Mouse (Mus musculus) brown adipose tissue, adult 24 weeks (tissue): ENCODE results near the gene Trim24. TPM values are rescaled to one million over a fixed set of nuclear protein-coding genes. Genes with fewer than 3 reads are reported as not detected.
"Not testable (repeated sequence)": the region's sequence is repeated elsewhere in the genome, so short reads cannot be mapped to it uniquely, and the experiment has no call there.

Experiments used
- H3K27ac ChIP-seq: fragments of 200-500 bp; replicated peaks from 2 replicates; pipeline ENCODE4 v1.5.1; 2012; ENCODE audit warnings: low read depth, mild to moderate bottlenecking, low read length
- H3K4me1 ChIP-seq: fragments of 200-500 bp; 2 replicates; pipeline ENCODE4 v1.6.1; 2012; ENCODE audit warnings: low read length, mixed read lengths; ENCODE audit not compliant: control insufficient read depth, insufficient read depth, insufficient read length
- H3K4me3 ChIP-seq: fragments of 200-500 bp; 2 replicates; pipeline ENCODE4 v1.5.1; 2012; ENCODE audit warnings: low read depth, mild to moderate bottlenecking, low read length, moderate library complexity; ENCODE audit not compliant: insufficient read depth
- polyA plus RNA-seq: library from polyadenylated mRNA; stranded (reverse); fragments of >200 nt; gene quantifications from 2 replicates; pipeline ENCODE4 v1.2.4, GENCODE M21; 2012; ENCODE audit not compliant: missing spikeins, insufficient read depth, insufficient read length

Gene Trim24
- polyA plus RNA-seq, 1 experiment: 16.6 TPM

DNA sequence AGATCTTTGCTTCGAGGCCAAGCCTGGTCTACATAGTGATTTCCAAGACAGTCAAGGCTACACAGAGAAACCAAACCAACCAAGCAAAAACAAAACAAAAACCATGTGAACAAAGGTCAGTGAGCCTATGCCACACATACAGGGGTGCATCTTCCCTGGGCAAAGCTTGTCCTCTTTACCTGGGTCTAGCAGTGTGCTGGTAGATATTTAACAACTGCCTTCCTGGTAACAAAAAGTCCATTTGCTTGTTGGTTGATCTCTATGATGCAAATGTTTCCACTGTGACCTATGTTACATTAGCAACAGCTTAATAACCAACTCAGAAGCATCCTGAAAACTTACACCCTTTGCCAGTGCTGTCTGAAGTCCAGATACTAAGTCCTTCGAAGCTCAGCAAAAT, 17.3 kb upstream of the Trim24 start:
- no peak overlapping the region for H3K4me3 ChIP-seq
- H3K4me1 ChIP-seq: no peaks in the 10 kb centered on the region
- H3K27ac ChIP-seq: no peak overlapping the region

DNA sequence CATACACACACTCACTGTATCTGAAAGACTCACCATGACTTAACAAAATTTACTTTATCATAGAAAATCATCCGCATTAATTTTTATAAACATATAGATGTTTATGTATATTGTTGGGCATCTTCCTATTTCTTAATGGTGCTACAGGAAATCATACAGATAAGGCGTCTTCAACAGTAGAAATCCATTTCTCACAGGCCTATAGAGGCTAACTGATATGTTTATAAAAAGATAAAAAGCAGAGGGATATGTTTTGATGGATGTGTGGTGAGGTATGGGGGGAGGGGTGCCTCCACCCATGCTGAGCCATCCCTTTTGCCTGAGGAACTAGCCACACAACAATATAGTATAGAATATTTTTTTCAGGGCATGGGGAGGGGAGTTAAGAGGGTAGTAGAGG, 15.2 kb upstream of the Trim24 start:
- no peaks in the 10 kb centered on the region for H3K4me1 ChIP-seq
- no peak overlapping the region for H3K4me3 ChIP-seq

DNA sequence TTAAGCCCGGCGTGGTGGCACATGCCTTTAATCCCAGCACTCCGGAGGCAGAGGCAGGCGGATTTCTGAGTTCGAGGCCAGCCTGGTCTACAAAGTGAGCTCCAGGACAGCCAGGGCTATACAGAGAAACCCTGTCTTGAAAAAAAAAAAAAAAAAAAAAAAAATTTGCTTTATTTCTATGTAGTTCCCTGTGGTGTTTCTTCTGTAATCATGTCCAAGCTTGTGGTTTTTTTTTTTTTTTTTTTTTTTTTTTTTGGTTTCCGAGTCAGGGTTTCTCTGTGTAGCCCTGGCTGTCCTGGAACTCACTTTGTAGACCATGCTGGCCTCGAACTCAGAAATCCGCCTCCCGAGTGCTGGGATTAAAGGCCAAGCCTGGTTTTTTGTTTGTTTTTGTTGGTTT, 14.3 kb upstream of the Trim24 start:
- H3K27ac ChIP-seq, H3K4me3 ChIP-seq, H3K4me1 ChIP-seq: not testable (repeated sequence)

More for the DNA sequence above, 15.2 kb upstream of the Trim24 start:
- H3K27ac ChIP-seq: no peak overlapping the region

DNA sequence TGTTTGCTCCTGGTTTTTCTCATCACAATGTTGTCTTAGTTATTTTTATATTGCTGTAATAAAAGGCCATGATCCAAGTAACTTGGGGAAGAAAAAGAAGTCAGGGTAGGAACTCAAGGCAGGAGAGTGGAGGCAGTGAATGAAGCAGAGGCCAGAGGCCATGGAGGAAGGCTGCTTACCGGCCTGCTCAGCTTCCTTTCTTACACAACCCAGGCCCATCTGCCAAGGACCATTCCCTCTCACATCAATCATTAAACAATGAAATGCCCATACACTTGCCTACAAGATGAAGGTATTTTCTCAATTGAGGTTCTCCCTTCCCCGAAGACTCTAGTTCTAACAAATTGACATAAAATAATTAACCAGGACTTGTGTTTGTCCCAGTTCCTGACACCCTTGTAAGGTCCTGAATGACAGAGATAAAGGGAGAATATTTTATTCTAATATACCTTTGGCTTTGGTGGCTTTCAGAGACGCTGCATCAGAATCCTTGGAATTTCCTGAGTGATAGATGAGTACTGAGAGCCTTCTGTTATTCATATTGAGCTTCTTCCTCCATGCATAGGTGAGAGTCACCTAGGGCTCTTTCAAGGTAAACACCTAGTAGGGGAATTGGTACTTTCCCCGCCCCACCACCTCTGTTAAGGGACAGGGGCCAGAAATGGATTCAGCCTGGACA, 13.3 kb upstream of the Trim24 start:
- no peaks in the 10 kb centered on the region for H3K4me1 ChIP-seq
- H3K27ac ChIP-seq: no peak overlapping the region
- H3K4me3 ChIP-seq: no peak overlapping the region

DNA sequence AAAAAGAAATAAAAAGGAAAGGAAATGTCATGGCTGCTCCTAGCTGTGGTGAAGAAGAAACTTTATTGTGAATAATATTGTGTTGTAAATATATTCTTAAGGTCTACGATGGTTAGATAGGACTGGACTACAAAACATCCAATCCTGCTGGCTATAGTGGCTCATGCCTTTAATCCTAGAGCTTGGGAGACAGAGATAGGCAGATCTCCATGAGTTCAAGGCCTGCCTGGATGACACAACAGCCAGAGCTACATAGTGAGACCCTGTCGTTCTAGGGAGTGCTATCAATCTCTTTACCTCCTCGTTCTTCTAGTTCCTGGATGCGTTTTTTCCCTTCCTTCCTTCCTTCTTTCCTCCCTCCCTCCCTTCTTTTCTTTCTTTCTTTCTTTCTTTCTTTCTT, 12.5 kb upstream of the Trim24 start:
- no peak overlapping the region for H3K4me3 ChIP-seq
- no peaks in the 10 kb centered on the region for H3K4me1 ChIP-seq

DNA sequence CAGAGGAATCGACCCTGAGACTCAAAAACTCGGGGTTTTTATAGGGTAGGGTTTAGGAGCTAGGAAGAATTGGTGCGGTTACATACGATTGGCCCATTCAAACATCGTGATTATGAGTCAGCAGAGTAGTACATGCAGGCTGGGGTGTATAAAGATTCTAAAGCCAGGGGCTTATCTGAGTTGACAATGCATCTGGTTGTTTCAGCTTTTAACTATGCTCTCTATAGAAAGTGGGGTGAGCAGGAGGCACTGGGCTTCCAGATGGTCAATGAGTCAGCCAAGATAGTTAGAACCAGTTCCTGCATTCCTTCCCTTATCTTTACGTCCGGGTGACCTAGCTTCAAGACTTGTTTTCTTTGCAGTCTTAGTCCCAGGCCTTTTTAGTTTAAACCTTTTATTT, 7.7 kb upstream of the Trim24 start:
- H3K4me3 ChIP-seq: no peak overlapping the region
- H3K27ac ChIP-seq: no peak overlapping the region
- no peaks in the 10 kb centered on the region for H3K4me1 ChIP-seq

More for the DNA sequence above, 12.5 kb upstream of the Trim24 start:
- H3K27ac ChIP-seq: no peak overlapping the region

DNA sequence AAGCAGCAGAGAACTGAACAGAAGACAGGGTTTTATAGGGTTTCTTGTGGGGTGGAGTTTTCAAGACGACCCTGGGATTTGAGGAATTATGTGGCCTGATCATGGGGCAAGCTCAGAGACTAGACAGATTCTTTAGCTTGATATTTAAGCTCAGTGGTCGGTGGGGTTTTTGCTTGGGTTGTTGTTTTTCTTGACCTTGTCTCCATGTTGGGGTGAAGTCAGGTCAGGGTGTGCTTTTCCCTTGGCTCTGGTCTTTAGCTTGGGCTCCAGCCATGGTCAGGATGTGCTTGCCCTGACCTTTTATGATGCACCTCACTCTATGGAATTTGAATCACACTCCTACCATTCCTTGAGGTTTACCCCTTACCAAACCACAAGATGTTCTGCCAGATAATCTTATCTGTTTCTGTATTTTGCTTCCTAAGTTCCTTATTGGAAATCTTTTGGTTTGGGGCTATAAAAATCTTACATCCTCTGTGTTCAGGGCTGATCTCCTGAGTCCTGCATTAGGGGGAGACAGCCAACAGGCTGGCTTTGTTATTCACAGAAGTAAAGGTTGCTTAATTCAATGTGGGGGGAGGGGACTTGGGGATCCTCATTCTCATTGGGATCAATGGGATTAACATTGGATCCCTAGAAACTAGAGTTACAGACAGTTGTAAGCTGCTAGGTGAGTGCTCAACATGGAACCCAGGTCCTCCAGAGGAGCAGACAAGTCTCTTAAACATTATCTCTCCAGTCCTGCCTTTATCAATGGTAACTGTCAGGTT, 6.5 kb upstream of the Trim24 start:
- no peak overlapping the region for H3K4me3 ChIP-seq
- no peaks in the 10 kb centered on the region for H3K4me1 ChIP-seq
- no peak overlapping the region for H3K27ac ChIP-seq

DNA sequence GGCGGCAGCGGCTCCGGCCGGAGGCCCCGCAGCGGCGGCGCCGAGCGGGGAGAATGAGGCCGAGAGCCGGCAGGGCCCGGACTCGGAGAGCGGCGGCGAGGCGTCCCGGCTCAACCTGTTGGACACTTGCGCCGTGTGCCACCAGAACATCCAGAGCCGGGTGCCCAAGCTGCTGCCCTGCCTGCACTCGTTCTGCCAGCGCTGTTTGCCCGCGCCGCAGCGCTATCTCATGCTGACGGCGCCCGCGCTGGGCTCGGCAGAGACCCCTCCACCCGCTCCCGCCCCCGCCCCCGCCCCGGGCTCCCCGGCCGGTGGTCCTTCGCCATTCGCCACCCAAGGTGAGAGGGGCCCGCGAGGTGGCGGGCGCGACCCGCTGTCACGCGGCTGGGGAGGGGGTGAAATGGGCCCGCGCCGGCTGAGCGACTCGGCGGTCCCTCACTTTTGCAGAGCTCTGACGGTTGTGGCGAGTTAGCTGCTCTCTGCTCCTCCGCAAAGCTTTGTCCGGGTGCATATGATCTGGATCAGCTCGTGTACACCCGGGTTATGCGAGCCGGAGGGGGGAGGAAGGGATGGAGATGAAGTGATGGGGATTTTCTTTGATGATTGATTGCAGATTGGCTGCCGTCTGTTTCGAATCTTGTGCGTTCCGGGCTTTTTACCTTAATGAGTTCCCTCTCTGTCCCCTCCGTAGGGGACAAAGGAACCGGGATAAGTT, 683 bp downstream of the Trim24 start:
- Histone ChIP-seq H3K4me1 (no peaks in the 10 kb centered on the region), H3K27ac (peak overlapping the region; percentile 91), H3K4me3 (peak overlapping the region; percentile 96)

DNA sequence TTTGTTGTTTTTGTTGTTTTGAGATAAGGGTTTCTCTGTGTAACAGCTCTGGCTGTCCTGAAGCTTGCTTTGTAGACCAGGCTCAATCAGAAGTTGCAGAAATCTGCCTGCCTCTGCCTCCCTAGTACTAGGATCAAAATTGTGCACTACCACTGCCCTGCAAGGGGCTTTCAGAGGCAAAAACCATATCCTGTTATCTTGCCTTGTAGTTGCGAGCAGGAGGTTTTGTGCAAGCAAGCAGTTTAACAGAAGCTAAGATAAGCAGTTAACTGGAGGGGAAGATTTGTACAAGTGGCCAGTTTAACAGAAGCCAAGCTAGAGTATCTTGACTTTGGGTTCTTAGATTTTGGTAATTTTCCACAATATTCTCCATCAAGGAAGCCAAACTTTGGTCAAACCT, 2.2 kb downstream of the Trim24 start:
- Histone ChIP-seq H3K27ac (no peak overlapping the region), H3K4me3 (no peak overlapping the region), H3K4me1 (no peaks in the 10 kb centered on the region)

DNA sequence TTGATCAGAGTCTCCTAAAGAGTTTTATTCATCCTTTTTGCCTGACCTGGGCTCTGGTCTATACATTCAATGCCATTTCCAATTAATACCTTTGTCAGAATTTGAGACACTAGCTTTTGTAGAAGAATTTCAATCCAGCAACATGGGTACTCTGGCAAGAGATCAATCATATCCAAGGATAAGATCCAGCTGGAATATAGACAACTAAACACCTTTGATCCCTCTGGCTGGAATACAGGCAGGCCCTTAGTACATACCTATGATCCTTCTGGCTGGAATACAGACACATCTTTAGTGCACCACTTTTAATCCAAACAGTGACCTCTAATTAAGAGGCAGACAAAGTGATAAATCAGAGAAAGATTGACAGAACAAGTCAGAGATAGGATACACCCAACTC, 3.1 kb downstream of the Trim24 start:
- H3K27ac ChIP-seq: no peak overlapping the region
- H3K4me3 ChIP-seq: no peak overlapping the region
- no peaks in the 10 kb centered on the region for H3K4me1 ChIP-seq

DNA sequence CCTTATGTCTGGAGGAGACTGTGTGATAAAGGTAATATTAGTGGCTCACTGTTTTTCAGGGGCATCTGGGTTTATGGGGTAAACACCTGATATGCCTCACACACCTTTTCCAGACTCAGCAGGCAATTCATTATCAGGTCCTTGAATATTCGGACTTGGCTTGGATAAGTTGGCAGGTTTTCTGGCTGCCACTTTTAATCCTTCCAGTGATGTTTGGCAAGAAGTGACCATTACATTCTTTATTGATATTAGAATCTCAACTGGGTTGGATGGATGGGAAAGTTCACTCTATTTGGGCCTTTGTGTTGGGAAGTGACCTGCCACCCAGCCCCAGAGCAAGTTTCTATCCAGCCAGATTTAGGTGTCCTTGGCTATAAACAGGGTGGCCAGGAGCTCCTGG, 7.6 kb downstream of the Trim24 start:
- H3K4me3 ChIP-seq: no peak overlapping the region
- no peaks in the 10 kb centered on the region for H3K4me1 ChIP-seq
- H3K27ac ChIP-seq: no peak overlapping the region

DNA sequence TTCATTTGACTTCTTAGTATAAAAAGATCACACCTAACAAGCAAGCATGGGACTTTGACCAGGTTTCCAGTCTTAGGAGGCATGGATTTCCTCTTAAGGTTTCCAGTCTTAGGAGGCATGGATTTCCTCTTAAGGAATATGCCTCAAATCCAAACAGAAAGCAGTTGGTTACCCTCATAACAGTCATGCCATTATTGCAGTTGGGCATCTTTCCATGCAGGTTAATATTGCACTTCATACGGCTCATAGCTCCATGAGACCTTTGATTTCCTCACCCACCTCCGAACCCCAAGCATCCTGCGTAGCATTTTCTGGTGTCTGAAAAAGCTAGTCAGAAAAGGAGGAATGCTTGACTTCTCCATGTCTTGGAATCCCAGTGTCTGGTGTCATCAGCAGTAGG, 10.0 kb downstream of the Trim24 start:
- no peak overlapping the region for H3K4me3 ChIP-seq
- H3K4me1 ChIP-seq: no peaks in the 10 kb centered on the region
- H3K27ac ChIP-seq: no peak overlapping the region

DNA sequence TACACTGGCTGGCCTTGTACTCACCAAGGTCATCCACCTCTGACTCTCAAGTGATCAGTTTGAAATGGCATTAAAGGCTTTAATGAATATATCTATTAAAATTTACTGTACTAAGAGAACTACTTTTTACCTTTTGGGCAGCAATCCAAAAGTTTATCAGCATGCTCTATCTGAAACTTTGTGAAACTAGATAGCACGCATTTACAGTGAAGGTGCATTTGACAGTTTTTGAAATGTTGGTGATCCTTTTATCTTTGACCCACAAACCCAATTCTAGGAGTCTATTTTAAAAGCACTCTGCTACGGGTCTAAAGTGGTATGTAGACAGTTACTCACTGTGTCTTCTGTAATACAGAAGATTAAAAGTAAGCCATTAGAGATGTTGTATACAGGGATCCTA, 23.0 kb downstream of the Trim24 start:
- Histone ChIP-seq H3K4me3 (no peak overlapping the region), H3K27ac (no peak overlapping the region), H3K4me1 (peaks cover 11% of the 10 kb centered on the region)

DNA sequence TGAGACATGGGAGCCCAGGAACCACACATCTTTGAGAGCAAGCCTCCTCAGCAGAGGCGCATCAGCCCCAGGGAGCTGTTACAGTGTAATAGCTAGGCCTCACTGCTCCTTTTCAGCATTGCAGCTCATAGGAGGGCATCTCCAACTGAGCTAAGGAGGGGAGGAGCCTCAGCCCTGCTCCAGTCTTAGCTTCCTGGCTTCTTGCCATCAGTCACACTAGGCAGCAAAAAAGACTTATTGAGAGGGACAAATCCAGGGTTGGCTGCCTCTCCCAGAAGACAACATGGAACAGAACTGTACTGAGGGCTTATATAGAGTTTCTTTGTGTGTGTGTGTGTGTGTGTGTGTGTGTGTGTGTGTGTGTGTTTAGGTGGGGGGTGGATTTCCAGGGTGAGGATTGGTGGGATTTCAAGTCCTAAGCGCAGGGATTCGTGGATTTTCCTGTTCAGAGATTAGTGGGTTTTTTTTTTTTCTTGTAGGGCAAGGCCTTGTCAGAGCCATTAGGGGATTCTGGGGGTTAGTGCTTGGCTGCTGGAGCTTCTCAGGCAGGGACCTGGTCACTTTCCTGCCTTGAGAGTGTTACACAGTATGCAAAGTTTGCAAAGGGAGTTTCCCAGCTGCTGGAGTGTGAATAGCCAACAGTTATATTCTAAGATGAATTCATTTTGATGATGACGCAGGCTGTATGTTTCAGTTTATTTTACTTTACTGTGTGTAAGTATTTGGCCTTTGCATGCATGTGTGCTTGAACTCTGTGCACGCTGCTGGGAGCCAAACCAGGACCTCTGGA, 25.2 kb downstream of the Trim24 start:
- Histone ChIP-seq H3K4me1 (peaks cover 11% of the 10 kb centered on the region), H3K27ac (no peak overlapping the region), H3K4me3 (no peak overlapping the region)

DNA sequence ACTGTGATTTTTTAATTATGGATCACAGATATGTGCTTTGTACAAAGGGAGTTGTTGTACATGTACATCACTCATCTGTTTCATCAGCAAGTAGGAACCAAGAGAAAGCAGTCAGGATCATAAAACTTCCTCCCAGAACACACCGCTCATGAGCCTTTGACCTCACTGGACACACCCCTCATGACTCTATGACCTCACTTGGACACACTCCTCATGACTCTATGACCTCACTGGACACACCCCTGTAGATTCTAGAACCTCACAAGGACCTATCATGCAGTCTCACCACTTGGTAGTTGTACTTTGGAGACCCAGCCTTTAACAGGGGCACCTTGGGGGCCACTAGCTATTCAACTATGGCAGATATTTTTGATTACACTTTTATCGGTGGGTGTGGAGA, 29.6 kb downstream of the Trim24 start:
- peaks cover 9% of the 10 kb centered on the region for H3K4me1 ChIP-seq
- no peak overlapping the region for H3K27ac ChIP-seq
- no peak overlapping the region for H3K4me3 ChIP-seq
